Mouse (Mus musculus) urinary bladder, postnatal 25 days (tissue): ENCODE results near the gene Cpeb3.
A peak's percentile ranks its signal among the peaks of the same experiment; 100 is the strongest.
"Not testable (repeated sequence)": the region's sequence is repeated elsewhere in the genome, so short reads cannot be mapped to it uniquely, and the experiment has no call there.

Experiments used
- DNase-seq: peaks from one replicate; pipeline ENCODE4 v3.0.0; 2022; ENCODE audit warnings: low spot score

The Cpeb3 gene

DNA sequence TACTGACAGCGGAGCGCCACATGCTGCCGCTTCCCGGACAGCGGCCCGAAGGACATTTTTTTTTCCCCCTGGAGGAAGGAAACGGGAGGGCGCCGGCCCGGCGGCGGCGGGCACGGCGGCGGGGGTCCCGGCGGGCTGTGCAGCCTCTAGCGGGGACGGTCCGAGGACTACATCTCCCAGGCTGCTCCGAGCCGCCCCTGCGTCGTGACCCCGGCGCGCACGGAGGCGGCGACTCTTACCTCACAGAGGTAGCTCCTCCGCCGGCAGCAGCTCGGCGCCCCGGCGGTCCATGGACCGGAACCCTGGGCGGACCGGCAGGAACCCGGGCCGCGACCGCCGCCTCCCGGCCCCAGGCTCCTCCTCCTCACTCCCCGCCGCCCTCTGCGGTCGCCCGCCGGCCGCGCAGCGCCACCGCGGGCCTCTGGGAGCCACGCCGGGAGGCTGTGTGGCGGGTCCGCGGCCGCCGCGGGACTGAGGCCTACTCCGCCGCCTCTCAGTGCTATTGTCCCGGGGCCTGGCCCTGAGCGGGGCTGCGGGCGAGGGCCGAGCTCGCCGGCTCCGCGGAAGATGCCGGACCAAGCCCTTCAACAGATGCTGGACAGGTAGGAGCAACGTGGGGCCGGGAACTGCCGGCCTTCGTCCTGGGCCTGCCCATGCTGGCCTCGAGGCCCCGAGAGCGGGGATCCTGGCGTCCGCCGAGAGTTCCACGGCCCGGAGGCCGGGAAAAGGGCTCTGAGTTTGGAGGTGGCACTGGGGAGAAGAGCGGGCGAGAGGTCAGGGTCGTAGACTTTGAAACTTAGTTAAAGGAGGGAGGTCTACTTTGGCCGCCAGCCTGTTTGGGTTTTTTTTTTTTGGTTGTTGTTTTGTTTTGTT is 862 bp downstream of the Cpeb3 start, which contains the start of gene March5:
March5 (plus strand) TSS at position 241 of the 873 bp plus-strand sequence.
- peak; percentile 77 for DNase-seq

DNA sequence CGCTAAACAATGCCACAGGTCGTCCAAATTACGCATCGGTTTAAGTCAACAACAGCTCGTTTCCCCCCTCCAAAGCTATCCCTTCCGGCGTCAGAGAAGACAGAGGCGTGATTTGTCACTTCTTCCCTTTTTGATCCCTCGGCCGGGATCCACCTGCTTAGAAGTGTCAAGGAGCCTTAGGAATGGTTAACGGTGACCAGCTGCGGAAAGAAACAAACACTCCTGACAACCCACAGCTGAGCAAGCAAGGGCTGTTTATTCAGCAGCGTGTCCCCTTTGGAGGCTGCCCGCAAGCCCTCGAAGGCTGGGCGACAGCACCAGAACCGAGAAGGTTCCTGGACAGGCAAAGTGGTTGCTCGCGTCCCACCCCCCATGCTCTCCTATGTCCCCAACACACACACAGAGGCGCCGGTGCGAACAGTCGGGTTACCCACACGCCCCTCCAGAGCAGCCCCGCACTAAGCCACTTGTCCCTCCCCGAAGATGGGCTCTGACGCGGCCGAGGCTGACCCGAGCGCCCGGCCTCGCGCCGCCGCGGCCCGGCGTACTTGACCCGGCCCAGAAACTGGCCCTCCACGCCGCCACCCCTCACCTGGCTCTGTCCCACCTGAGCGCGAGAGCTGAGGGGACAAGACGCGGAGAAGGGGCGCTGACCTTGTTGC is 1.6 kb downstream of the Cpeb3 start:
- DNase-seq = peak; percentile 14

DNA sequence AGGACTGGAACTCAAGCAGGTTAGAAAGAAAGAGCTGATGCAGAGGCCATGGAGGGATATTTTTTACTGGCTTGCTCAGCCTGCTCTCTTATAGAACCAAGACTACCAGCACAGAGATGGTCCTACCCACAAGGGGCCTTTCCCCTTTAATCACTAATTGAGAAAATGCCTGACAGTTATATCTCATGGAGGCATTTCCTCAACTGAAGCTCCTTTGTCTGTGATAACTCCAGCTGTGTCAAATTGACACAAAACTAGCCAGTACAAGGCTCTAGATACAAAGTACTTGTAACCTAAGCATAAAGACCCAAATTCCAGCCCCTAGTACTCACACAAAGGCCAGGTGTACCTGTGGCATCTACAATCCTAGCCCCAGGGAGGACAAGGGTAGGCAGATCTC is 3.2 kb downstream of the Cpeb3 start:
- not testable (repeated sequence) for DNase-seq

DNA sequence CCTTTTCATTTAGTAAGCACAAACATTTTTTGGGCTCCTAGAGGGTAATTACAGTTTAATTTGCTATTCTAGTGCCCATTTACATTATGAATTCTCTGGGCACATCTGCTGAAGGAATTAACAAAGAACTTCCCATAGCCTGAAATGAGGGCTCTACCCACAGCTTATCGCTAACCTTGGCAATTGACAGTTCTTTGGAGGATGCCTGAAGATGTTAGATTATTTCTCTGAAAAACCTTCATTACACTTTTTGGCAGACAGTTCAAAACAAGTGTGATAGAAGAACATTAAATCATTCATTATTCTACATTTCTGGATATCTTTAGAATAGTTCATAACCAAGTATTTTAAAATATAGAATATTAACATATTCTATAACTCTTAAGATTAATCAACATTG is 5.0 kb downstream of the Cpeb3 start:
- no peak for DNase-seq

DNA sequence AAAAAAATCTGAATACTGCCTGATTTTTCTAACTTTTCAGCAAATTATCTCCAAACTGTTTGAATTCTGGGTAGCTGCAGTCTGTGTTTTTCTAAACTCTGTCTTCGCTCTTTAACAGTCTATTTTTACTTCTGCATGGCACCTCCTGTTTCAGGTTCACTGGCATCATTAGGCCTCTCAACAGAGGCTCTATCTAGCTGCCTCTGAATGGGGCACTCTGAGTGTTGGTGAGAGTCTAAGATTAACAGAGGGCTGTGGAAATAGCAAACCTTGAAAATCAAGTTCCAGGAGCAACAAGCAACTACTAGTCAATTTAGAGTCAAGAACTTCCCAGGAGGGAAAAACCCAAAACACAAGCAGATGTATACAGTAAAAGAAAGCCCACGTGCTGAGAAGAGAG is 8.5 kb downstream of the Cpeb3 start:
- DNase-seq = no peak

DNA sequence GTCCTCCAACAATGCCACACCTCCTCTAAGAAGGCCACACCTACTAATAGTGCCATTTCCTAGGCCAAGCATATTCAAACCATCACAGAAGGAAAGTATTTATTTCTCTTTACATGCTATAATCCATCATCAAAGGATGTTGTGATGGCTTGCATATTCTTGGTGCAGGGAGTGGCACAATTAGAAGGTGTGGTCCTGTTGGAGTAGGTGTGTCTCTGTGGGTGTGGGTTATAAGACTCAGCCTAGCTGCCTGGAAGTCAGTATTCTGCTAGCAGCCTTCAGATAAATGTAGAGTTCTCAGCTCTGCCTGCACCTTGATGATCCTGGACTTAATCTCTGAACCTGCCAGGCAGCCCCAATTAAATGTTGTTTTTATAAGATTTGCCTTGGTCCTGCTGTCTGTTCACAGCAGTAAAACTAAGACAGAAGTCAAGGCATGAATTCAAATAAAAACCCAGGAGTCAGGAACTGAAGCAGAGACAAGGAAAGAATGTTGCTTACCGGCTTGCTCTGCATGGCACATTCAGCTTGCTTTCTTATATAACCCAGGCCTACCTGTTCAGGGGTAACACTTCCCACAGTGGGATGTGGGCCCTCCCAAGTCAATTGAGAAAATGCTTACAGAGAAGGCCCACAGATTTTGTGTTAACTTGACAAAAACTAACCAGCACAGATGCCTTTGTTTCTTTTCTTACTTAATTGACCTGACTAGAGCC is 10.1 kb downstream of the Cpeb3 start:
- DNase-seq = no peak

DNA sequence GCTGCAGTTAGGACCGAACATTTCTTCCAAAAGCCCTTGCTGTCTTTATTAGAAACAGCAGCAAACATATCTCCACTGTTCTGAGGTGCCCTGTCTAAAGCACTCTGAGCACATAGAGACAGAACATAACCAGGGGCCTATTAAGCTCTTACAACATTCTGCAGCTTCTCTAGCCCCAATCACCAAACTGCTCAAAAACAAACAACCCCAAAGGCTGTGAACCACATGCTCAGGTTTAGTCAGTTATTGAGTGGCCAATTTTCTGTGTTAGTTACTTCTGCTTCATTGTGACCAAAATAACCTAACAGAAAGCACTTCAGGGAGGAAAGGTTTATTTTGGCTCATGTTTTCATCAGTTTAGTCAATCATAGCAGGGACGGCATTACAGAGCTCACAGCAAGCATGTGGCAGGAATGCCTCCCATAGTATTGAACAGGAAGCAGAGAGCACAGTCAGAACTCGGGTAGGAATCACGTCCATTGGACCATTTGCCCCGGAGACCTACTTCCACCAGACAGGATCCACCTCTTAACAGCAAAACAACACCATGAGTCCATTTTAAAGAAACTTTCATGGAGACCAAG is 15.8 kb downstream of the Cpeb3 start:
- DNase-seq = no peak

DNA sequence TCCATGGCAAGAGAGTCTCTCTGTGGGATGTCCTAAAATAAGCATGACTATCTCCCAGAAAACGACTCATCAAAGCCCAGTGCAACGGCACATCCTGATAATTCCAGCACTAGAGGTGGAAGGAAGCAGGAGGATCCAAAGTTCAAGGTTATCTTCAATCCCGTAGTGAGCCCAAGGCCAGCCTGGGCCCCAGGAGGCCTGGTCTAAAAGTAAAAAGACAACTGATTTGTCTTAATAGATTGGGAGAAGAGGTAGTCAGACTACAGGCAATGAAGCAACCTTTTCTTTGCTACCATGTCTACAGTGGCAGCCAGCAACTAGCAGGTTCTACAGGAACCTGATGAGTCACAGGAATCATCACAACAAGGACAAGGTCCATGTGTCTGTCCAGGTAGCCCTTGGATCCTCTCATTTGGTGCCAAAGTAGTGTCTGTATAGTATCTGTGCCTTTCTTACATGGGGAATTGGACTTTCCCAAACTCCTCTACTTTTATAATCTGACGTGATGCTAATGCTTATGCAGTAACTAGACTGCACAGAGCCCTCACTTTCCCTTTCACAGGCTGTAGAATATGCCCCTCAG is 19.9 kb downstream of the Cpeb3 start:
- no peak for DNase-seq

DNA sequence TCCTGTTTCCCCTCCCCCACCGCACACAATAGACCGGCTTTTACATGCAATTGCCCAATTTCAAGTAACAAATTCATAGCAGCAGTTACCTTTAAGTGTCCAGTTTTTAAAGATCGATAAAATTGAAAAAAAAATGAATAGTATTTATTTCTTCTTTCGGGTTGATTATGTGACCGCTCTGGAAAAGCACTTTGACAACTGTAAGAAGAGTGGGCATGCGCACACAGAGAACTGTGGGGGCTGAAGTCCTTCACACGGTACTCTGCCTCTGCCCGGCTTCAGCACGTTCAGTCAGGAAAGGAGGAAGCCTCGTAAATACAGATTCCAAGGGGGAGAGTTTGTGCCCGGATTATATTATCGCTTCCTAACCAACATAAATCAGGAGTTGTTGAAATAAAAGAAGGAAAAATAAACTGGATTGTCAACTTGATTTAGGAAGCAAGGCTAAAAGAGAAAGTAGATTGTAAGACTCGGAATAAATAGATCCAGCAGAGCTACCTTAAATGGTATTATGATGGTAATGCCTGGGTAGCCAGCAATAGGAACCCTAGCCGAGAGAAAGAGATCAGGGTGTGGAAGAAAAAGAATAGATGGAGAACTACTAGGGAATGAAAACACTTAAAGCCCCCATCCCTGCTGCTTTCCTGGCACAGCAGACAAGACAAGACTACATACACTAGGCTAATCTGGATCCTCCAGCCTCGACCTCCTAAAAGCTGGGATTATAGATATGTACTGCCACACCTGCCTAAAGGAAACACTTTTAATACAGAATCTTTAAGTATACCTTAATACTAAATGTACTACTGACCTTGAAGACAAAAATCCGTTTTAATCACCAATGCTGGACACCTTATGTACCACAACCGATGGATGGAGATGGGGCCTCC is 30.3 kb downstream of the Cpeb3 start:
- peak; percentile 40 for DNase-seq

DNA sequence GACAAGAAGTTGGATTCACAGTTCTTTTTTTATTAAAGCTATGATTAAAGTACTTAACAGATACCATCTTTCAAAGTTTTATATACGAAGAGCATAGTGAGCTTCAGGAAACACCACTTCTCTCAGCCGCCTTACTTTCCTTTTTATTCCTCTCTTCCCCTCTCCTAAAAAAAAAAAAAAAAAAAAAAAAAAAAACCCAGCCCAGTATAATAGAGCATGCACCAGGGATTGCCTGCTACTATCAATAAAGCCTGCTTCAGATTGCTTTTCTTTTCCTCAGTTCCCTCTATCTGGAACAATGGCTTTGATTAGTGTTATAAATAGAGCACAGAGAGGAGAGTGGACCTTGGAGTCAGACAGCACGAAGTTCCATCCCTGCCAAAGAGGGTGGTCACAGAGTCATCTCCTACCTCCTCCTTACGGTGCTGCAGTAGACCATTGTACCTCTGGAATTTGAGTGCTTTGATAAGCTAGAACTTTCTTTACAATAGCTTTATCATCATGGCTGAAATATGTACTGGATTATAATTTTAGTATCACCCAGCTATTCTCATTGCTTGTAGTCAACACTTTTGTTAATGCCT is 31.4 kb downstream of the Cpeb3 start:
- no peak for DNase-seq

DNA sequence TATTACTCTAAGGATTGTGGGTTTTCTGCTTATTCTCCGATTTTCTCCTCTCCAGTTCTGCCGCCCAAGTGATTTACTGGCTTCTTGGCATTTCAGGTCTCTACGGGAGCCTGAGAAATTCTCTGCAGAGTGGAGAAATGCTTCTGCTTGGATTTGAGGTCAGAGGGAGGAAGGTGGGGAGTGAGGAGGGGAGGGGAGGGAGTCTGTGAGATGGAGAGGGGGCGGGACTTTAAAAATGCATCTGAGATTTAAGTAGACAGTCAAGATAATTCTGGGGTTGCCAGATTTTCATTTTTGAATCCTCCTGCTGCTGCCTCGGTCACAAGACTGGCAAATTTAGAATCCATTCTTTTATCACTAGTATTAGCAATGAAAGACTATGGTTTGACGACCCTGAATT is 32.5 kb downstream of the Cpeb3 start:
- DNase-seq = no peak

DNA sequence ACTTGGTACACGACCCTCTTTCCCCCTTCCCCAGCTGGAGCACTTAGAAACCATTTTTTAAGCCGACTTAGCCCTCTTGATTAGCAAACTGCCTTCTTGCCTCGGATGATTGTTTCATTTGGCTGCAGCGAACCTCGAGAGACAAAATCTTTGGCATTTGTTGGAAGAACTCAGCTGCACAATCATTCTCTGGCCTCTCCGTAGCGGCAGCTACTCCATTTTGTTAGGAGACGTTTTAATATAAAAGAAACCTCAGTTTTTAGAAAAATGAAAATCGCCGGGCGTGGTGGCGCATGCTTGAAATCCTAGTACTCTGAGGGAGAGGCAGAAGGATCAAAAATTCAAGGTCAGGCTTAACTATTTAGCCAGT is 33.0 kb downstream of the Cpeb3 start:
- peak; percentile 11 for DNase-seq

DNA sequence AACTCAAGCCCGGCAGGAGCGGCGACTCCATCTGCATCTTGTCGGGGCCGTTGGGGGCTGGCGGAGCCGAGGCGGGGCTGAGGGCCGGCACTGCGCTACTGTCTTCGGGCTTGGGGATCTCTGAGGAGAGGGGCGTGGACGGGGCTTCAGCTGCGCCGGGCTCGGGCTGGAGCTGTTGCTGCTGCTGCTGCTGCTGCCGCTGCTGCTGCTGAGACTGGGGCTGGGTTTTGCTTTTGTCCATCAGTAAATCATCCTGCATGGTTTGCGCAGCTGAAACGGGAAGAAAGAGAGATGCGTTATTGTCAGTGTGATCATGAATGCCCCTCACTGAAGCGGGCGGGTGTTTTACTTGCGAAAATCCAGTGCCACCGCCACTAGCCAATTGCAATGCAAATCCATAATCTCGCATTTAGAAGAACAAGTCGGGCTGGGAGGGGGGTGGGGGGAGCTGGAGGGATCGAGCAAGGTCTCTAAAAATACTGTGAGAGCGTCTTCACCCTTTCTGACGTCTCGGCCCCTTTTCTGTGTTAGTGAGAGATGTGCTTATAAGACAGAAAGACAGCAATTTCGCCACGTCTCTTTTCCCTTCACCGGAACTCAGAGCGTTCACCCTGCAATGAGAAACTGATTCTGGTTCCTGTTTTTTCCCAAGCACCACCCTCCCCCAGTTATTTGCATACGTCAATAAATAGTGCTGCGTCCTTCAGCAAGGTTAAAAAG is 33.5 kb downstream of the Cpeb3 start:
- peak; percentile 31 for DNase-seq

DNA sequence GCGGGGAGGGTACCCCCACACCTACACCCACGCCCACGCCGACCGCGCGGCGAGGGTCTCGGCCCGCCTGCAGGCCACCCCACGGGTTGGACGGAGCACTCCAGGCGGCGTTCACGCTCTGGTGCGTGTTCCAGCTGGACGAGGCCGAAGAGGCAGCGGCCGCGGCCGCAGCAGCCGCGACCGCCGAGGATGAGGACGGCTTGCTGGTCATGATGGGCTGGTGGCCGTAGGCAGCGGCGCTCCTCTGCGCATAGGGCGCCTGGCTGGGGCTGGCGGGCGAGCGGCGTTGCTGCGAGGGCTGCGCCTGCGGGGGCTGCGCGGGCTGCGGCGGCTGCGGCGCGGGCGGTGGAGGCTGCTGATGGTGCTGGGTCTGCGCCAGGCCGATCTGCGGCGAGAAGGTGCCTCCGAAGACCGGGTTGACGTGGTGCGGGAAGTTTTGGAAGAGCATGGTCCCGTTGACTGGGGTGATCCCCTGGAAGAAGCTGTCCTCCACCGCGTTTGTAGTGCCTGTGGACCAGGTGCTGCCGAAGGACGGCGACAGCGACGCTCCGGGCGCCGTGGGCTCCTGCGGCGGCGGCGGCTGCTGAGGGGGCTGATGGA is 34.2 kb downstream of the Cpeb3 start:
- DNase-seq = peak; percentile 6

DNA sequence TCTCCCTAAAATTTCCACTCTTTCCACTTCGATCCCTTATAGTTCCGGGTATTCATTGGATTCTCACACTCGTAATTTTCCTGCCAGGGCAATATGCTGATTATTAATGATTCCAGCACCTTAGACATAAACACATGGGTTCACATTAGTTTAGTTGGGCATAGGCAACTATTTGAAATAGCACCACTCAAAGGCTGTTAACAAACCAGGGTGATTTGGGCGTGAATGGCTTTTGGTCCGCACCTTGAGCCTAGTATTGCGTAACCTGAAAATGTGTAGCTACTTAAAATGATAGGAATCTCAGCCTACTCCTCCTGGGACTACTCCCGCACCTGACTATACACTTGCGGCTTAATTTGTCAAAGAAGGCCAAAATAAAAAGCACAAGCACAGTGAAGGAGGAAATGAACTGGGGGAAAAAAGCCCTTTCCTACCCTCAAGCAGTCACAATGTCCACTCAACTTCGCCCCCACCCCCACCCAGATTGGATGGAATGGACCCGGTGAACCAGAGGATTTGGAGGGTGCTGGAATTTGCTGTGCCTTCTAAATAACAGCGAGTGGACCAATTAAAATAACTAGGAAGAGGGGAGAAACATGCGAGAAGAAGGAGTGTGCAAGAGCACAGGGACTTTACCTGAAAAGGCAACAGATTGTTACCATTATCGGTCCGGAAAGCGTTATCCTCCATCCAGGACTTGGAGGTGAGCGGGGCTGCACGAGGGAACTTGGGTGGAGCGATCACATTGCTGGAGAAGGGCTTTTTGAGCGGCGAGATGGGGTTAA is 34.9 kb downstream of the Cpeb3 start:
- no peak for DNase-seq

DNA sequence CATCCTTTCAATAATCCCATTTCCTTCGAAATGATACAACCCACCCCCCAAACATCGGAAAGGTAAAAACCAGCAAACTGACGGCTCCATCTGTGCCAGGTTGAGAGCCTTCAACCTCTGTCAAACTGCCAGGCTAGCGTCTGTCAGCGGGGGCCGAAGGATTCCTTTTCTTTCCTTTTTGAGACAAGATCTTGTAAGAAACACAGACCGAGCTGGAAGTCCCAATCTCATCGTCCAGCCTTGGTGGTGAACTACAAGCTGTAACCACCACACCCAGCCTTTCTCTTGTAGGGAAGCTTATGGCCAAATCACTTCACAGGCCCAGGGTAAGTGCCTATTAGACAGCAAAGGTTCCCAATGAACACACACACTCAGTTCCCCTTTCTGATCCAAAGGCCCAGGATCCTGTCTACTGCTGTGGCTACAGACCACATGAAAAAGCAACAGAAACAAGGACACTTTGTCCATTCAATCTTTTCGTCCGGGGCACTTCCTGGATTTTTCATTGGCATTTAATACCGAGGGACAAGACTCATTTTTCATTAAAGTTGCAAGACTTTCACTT is 35.8 kb downstream of the Cpeb3 start:
- no peak for DNase-seq

DNA sequence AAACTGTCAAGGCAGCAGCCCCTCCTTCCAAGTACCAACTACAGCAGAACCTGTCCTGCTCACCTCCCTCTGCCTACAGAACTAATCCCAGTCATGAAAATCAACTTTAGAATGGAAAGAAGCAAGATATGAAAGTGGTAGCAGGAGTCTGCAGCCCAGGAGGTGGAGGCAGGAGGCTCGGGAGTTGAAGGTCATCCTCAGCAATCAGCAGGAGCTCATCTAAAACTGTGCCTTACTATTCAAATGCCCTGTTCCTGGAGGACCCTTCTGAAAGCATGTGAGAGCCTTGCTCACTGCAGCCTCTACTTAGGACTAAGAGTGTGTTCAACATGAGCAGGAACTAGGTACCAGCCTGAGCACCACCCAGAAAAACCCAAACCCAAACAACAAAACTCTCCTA is 36.3 kb downstream of the Cpeb3 start:
- DNase-seq = no peak

DNA sequence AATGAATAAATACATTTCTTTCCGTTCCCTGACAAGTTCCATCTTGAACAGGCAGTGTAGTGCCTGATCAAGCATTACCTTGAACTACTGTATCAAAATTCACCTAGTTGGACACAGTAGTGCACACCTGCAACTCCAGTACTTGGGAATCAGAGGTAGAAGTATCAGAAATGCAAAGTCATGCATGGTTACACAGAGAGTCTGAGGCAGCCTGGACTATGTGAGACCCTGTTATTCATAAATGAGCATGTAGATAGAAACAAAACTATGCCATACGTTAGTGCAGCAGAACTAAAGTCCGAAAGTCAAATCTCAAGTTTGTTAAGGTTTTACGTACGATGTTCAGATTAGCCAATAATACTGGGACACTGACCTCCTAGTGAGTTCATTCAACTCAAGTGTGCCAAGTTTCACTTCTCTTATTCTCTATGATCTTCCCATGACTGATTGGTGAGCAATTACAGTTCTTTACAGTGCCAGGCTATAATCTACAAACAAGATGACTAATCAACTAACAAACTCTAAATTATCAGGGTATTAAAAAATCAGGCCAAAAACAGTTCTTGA is 51.5 kb downstream of the Cpeb3 start:
- DNase-seq = no peak
